In the genomic region with DNA sequence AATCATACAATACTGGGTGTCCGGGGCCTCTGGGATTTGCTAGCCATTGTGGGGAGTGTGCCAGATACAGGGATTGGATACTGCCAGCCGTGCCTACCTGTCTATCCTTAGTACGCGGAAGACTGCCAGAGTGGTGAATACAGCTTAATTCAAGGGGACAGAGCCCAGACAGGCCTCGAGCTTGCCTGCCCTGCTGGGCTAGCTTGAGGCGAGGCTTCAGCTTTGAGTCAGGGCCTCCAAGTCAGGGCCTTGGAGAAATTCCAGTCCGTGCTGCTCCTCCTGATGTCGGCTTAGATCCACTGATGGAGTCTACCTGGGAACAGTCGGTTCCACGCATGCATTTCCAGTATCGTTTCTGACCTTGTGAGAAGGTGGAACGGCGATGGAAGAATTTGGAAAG, we compare ENCODE assay signal across 19 mouse cellular contexts.
DNase-seq lines count a peak whose midpoint lies in the region; ATAC-seq and TF ChIP-seq lines count a peak whose summit lies in the region.
"Had no signal": no experiment of that assay in that cellular context is flagged by ENCODE, and none has a peak within 500 bp of the region (broad histone marks: within the 10 kb centered on the region; RNA-seq: fewer than 3 reads in every experiment).

No protein-coding gene starts in this region.

- no peak overlapping the region for H3K27ac ChIP-seq in cerebellum, adult 2 months (ENCODE audit: insufficient read depth, low read length)
- no peak overlapping the region for H3K27ac ChIP-seq in kidney, embryonic 14.5 days (ENCODE audit: low read depth, low read length)
- H3K27ac ChIP-seq: embryonic facial prominence, embryonic 13.5 days; forebrain, embryonic 12.5 days; heart, adult 2 months; heart, embryonic 15.5 days; hindbrain, embryonic 13.5 days; hindbrain, postnatal 0 days had no signal

- TF ChIP-seq POLR2A in cerebellum, adult 2 months (IDR thresholded peaks at IDR 0.05; ENCODE audit: borderline replicate concordance, insufficient read depth, low read length), result no peak

- no peak overlapping the region for H3K9ac ChIP-seq in kidney, embryonic 14.5 days (ENCODE audit: low read depth, low read length)
- H3K9ac ChIP-seq: embryonic facial prominence, embryonic 13.5 days; forebrain, embryonic 12.5 days; heart, embryonic 15.5 days; hindbrain, embryonic 13.5 days had no signal

- TF ChIP-seq CTCF in cerebellum, adult 2 months (IDR thresholded peaks at IDR 0.05; ENCODE audit: borderline replicate concordance, insufficient read depth, low read depth, low read length), result no peak

- no peak overlapping the region for H3K4me2 ChIP-seq in kidney, embryonic 14.5 days (replicated peaks; ENCODE audit: low read depth, low read length)
- H3K4me2 ChIP-seq: embryonic facial prominence, embryonic 13.5 days; forebrain, embryonic 12.5 days; heart, embryonic 11.5 days; heart, embryonic 15.5 days; hindbrain, embryonic 13.5 days had no signal

- H3K36me3 ChIP-seq in kidney, embryonic 14.5 days (ENCODE audit: control insufficient read depth, insufficient read depth, low read length), result no peaks in the 10 kb centered on the region
- H3K36me3 ChIP-seq: embryonic facial prominence, embryonic 13.5 days; forebrain, embryonic 12.5 days; heart, embryonic 15.5 days; hindbrain, embryonic 13.5 days had no signal

- DNase-seq in cerebellum, adult 11 months, result peak; percentile 9
- DNase-seq in cerebellum, adult 2 months, result peak; percentile 32 to 58
- DNase-seq in cerebellum, postnatal 10 days, result peak; percentile 88 to 90
- DNase-seq in liver, result no peak
- no peak for DNase-seq in urinary bladder, postnatal 14 days (ENCODE audit: low spot score)
- DNase-seq: adrenal gland, postnatal 25 days; gastrocnemius, postnatal 10 days; heart, adult 2 months; heart, postnatal 14 days; kidney, adult 18-20 months had no signal

- no peaks in the 10 kb centered on the region for H3K9me3 ChIP-seq in kidney, embryonic 14.5 days (ENCODE audit: control insufficient read depth, low read length)
- H3K9me3 ChIP-seq: embryonic facial prominence, embryonic 13.5 days; forebrain, embryonic 12.5 days; heart, embryonic 15.5 days; hindbrain, embryonic 13.5 days had no signal

- no peaks in the 10 kb centered on the region for H3K27me3 ChIP-seq in cerebellum, adult 2 months (ENCODE audit: control insufficient read depth, insufficient read depth, low read length)
- H3K27me3 ChIP-seq in kidney, embryonic 14.5 days (ENCODE audit: control insufficient read depth, insufficient read depth, low read length), result no peaks in the 10 kb centered on the region
- H3K27me3 ChIP-seq: embryonic facial prominence, embryonic 13.5 days; forebrain, embryonic 12.5 days; hindbrain, embryonic 13.5 days had no signal

- H3K4me3 ChIP-seq in cerebellum, adult 2 months (replicated peaks; ENCODE audit: insufficient read depth, low read depth, low read length), result no peak overlapping the region
- H3K4me3 ChIP-seq in kidney, embryonic 14.5 days (ENCODE audit: low read length), result no peak overlapping the region
- H3K4me3 ChIP-seq: embryonic facial prominence, embryonic 13.5 days; forebrain, embryonic 12.5 days; heart, adult 2 months; heart, embryonic 15.5 days; hindbrain, embryonic 13.5 days had no signal

- no peaks in the 10 kb centered on the region for H3K4me1 ChIP-seq in cerebellum, adult 2 months (ENCODE audit: control insufficient read depth, insufficient read depth, low read length)
- no peaks in the 10 kb centered on the region for H3K4me1 ChIP-seq in kidney, embryonic 14.5 days (ENCODE audit: control insufficient read depth, insufficient read depth, low read length)
- H3K4me1 ChIP-seq: forebrain, embryonic 12.5 days; heart, embryonic 15.5 days; hindbrain, embryonic 13.5 days had no signal

- WGBS in cerebellum, adult 2 months, result 37% methylated on average over 13 of the region's 13 CpGs
- WGBS in kidney, embryonic 14.5 days, result 93% methylated on average over 13 of the region's 13 CpGs

- ATAC-seq in cerebellum, adult (ENCODE audit: insufficient number of reproducible peaks, low FRiP score, low TSS enrichment), result no peak
- ATAC-seq in kidney, embryonic 14.5 days (ENCODE audit: low FRiP score, low TSS enrichment), result no peak
- ATAC-seq: forebrain, embryonic 16.5 days; hindbrain, postnatal 0 days had no signal

Comparison
In these comparisons a context has a peak if more than half of its experiments do, and no peak if none do; other contexts are left out.
1. DNase-seq: peak in cerebellum, adult 11 months (single experiment), cerebellum, adult 2 months (2 of 2) and cerebellum, postnatal 10 days (2 of 2); none in liver (single experiment) and urinary bladder, postnatal 14 days (single experiment).